Mouse (Mus musculus) induced T-regulatory cell, adult 2 months (primary cell): ENCODE results near the gene Dock10.
A peak's percentile ranks its signal among the peaks of the same experiment; 100 is the strongest.

Source experiments
- DNase-seq: peaks from one replicate; pipeline ENCODE4 v3.0.0-alpha.2; 2012; ENCODE audit warnings: low read depth

The Dock10 gene

DNA sequence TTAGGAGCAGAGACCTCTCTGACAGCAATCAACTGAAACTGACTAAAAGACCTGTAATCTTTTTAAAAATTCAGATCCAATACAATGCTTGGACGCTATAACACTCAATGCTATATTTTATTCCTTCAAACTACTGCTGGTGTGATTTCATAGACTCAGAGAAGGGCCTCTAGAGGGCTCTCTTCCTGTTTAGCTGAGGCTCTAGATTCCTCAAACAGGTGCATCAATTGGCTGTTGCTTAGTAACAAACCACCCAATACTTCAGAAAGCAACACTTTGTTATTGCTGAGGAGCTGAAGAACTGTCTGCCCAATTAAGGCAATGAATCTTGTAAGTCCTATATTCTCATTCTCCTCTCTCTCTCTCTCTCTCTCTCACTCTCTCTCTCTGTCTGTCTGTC, 30.1 kb downstream of the Dock10 start:
- DNase-seq: peak; percentile 87

DNA sequence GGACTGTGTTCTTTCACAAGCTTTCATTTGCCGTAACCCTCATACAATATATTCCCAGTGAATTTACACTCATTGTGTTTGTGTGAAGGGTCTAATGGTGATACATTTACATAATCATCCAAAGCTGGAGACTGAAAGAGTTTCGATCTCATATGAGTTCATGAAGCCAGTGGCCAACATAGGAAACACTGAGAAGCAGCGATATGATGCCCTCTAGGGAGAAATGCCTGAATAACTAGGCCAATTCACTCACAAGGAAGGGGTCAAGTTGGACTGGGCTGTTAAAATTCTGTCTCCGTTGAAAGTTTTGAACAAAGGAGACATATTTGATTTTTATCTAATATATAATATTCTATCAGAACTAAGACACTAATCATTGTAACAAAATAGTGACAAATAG, 30.9 kb downstream of the Dock10 start:
- DNase-seq: peak; percentile 37

DNA sequence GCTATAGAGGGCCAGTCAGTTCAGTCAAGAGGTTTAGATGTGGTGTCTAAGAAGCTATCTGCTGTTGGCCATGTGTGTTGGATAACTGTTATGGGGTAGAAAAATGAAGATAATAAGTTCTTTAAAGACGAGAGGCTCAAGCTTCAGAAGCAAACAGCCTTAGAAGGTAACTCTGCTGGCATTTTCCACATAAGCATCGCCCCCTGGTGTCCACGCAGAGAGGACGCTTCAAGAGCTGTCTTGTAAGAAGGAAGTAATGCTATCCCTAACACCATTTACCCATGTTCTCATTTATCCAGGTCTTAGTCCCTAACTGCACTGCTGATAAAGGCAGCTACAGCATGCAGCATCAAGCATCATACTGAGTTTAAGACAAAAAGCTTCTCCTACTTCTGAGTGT, 35.7 kb downstream of the Dock10 start:
- DNase-seq: peak; percentile 83

DNA sequence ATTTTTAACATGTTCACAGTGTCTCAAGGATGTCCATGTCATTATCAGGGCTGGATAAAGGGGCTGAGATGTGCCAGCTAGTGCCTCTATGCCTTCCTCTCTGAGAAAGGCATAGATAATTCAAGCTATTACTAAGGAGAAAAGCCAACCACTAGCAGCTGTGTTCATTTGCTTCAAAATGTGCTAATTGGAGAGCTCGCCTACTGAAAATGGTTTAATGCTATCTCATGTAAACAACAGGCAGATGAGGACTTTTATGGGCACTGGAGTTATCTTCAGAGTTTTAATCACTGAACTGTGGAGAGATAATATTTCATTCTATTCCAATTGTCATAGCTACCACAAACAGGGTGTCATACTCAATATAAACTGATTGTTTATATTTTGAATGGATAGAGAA, 36.3 kb downstream of the Dock10 start:
- no peak for DNase-seq

DNA sequence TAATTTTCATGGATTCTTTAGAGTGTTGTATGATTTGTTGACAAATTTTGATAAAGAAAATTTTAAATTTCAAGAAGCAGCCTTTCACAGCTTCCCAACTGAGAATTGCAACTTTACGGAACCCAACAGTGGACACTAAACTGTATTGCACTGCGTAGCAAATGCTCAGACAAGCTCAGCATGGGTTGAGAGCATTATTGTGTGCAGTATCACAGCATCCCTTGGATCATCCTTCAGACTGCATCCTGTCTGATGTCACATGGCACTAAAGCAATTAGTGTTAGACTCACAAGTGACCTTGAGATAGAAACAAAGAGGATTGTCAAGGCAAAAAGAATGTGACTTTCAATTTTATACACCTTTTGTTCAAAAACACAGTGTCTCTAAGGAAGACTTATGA, 37.1 kb downstream of the Dock10 start:
- DNase-seq: no peak

DNA sequence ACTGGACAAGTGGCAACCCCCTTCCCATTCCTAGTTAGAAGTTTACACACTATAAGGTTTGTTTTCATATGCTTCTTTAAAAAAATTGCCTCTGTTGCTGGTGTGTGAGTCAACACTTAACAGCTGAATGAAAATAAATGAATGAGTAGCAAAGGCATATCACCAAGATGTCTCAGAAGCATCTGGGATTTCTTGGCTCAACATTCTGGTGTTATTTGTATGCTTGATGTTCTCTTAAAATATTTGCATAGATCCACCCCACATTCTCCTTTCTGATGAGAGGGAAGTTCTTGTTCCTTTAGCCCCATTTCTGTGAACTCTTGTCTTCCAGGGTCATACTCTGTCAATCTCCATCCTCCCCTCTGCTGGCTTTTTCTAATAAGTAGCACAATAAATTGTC, 38.2 kb downstream of the Dock10 start:
- no peak for DNase-seq

DNA sequence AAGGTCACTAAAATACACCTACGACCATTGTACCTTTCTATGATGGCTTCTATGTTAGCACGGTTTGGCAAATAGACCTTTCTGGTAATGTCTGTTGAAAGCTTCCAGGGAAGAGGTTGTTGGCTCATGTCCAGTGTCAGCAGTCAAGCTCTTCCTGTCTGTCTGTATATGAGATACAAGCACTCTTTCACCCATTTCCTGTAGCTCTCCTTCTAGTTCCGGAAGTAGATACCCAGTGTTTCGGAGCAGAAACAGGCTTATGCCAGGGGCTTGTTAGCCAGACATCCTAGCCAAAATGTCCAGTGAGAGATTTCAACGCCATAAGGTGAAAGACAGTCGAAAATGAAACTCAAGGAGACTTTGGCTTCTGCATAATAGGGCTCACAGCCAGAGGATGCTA, 38.9 kb downstream of the Dock10 start:
- peak; percentile 53 for DNase-seq

DNA sequence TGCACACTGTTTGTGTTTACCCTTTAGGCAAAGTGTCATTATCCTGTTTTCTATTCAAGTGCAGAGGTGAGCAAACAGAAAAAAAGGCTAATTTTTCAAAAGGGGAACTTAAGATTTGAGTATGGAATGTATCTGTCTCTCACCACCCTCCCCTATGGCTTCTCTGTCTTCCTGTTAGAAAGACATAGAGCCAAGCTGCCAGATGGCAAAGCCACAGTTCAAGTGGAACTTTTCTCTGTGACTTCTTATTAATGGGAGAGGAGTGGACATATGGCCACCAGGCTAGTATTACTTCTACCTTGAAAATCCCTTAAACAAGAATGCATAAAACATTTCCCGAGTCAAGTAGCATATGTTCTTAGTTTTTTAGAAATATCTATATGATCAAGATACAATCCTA, 39.7 kb downstream of the Dock10 start:
- DNase-seq: no peak

DNA sequence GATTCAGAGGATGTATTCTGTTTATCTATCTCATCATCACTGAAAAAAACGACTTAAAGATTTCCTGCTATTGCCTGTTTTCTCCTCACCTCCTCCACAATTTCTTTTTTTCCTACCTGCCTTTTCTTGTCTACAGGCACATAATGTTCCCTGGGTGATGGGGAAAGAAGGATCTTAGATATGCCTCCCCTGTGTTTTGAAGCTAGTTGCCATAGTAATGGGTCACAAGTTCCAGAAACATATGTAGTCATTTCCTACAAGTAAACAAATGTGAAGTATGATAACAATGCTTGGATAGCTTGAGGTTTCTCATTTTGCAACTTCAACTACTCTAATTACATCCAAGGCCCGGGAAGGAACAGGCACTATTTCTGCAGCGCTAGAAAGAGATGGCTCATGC, 42.4 kb downstream of the Dock10 start:
- DNase-seq: no peak

DNA sequence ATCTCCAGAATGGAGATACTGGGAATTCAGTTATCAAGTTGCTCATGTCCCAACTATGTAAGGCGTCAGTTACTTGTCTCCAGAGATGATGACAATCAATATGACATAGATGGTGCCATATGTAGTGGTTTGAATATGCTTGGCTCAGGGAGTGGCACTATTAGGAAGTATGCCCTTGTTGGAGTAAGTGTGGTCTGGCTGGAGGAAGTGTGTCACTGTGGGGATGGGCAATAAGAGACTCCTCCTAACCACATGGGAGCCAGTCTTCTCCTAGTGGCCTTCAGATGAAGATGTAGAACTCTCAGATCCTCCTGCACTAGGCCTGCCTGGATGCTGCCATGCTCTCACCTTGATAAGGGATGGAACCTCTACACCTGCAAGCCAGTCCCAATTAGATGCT, 44.4 kb downstream of the Dock10 start:
- DNase-seq: no peak

DNA sequence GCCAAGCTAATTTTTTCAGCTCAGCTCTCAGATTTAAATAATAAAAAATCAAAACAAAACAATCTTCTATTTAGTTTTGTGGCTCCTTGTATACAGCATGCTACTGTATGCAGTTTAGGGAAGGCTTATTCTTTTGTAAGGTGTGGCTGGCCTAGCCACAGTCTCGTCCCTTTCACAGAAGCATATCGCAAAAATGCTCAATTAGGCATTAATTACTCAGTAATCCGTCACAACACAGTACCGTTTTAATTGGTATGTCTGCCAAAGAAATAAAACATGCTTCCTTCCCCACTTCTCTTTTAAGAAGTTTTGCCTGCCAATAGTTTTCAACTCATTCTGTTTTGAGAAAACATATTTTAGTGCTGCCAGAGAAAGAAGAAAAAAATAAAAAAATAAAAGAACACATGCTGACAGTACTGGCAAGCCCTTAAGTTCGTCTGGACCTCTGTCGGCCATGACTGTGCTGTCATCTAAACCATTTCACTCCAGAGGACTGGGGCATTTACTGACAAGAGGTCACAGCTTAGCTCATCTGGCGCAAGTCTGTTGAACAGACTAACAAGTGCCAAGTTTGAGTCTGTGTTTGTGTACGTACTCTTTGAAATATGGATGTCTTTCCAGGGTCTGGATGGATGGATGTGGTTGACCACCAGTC, 47.6 kb downstream of the Dock10 start:
- no peak for DNase-seq

DNA sequence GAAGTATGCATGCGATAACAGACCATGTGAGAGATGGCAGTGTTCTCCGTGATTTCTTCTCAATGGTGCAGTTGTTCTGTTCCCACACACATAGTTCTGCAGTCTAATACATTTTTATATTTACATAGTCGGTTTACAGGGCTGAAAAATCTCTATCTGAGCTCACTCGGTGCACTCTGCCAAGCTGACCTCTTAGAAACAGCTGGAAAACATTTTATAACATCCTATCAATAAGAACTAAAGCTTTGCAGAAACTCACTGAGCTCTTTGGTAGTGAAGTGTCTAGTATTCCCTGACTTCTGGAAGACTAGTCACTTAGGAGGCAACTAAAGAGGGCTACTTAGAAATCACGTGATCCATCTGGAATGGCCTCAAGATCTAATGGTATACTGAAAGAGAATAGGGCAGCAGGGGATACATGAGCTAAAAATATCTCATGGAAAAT, 48.2 kb downstream of the Dock10 start:
- no peak for DNase-seq

DNA sequence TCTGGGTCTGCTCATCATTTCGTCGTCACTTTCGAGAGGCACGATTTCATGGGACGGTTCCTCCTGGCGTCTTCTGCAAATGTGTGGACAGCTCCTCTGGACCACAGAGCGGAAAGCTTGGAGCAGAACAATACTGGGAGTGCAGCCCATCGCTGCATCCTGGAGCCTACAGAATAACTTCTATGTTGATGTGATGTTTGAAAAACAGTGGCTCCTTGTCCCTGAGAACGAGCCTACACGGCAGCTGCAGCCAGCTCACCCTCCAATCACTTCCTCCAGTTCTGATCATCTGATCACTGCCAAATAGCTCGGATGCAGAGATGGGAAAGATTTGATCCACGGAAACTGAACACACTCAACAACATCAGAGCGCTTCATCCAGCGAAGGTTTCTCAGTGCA, 49.0 kb downstream of the Dock10 start:
- DNase-seq: no peak

DNA sequence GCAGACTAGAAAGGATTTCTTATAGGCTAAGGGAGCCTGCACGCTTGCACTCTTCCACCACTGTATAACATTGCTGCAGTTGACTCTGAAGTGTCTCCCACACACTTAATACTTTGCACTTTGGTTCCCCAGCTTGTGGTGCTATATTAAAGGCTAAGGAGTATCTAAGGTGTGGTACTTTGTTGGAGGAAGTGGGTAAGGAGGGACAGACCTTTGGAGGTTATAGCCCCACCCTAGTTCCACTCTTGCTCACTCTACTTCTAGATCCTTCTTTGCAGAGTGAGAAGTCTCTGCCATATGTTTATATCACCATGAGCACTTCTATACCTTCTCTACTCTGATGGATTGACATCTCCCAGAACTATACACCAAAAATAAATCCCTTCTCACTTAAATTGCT, 55.0 kb downstream of the Dock10 start:
- peak; percentile 66 for DNase-seq

DNA sequence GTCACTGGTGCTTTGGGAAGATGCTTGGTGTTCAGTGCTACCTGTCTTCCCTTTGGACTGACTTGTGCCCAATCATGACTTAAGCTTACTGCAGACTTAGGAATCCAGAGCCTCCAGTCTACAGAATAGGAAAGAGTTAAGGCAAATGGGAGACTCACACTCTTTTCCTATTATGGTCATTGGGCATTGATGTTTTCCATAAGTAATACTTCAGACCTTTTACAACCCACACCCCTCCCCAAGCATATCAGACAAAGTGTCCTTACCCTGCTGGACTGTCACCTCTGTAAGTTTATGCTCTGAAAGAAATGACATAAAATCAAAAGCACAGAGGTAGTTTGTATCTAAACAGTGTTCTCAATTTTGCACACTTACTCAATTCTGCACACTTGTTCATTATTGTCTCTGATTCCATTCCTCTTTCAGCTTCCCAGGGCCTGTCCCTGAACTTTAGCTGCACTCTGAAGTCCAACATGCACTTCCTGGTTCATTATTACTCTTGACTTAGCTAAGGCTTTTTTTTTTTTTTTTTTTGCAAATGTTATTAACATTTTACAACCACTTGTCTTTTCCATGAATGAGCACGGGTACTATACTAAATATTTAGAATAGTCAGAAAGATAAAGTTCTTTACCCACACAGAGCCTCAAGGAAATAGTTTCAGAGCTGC, 82.2 kb downstream of the Dock10 start:
- no peak for DNase-seq

DNA sequence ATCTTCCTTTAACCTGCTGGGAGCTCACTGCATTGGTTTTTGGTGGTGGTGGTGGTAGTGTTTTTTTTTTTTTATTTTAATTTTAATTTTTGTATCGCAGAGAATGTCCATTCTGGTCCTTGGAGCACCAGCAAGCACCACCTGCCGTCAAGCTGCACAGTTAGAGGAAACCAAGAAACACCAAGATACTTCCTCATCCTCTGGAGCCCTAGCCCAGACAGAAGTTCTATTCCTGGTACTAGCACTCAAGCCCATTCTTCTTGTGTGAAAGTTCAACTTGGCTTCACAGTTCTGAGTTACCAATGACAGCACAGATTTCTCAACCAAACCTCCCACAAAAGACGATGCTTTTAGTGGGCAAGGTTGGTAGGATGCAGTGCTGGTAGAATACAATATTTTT, 86.6 kb downstream of the Dock10 start:
- peak; percentile 37 for DNase-seq

DNA sequence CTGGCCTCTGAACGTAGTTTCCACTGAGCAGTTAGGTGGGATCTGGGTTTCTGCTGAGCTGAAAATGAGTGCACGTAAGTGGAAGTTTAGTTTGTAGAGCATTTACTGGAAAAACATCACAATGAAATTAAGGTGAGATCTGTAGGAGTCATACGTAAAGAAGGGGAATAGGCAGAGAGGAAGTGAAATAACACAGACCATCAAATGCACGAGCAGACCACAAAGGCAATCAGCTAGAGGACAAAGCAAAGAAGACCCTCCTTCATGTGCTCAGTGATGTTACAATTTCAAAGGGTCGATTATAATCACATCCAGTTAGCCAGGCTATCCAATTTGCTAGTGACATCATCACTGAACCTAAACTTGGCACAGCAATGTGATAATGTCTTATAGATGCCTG, 87.3 kb downstream of the Dock10 start:
- peak; percentile 55 for DNase-seq

DNA sequence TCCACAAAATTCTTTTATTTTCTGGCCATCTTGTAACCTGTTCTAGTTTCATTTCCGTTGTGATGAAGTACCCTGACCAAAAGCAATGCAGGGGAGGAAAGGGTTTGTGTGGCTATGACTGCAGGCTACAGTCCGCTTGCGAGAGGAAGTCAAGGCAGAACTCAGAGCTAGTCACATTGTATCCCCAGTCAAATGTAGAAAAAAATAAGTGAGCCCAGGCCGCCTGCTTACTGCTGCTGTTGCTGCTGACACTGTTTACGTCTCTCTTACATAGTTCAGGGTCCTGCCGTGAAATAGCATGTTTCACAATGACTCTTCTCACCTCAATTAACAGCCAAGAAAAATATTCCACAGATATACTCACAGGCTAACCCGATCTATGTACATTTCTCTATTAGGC, 87.9 kb downstream of the Dock10 start:
- peak; percentile 77 for DNase-seq

DNA sequence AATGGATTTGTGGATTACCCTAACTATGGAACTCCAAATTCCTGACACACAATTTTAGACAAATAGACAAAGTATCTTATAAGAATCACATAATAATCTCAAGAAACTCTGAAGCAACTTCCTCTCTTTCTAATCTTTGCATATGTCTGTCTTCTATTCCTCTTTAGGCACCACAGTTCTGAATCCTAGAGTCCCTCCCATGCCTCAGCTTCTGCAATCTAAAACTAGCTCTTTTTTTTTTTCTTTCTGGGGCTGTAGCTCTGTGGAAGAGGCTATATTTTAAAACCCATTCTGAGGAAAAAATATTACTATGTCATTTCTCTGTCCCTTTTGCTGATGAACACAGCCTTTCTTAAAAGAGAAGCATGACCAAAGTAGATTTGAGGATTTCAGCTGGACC, 92.6 kb downstream of the Dock10 start:
- DNase-seq: no peak

DNA sequence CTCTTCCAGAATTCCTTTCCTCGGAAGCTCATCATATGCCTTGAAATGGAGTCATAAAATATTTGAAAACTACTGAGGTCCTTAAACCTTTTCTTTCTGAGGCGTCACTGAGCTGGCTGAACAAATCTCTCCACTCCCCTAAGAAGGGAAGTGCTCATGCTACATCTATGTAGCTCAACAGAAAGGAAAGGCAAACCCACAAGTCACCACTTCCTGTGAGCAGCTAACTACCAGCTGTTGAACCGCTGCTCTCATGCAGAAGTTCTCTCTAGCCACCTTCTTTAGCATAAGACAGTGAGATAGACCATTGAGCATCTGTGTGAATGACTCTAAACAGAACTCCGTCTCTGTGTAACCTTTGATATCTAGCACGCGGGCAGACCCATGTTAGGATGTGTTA, 93.2 kb downstream of the Dock10 start:
- peak; percentile 90 for DNase-seq

DNA sequence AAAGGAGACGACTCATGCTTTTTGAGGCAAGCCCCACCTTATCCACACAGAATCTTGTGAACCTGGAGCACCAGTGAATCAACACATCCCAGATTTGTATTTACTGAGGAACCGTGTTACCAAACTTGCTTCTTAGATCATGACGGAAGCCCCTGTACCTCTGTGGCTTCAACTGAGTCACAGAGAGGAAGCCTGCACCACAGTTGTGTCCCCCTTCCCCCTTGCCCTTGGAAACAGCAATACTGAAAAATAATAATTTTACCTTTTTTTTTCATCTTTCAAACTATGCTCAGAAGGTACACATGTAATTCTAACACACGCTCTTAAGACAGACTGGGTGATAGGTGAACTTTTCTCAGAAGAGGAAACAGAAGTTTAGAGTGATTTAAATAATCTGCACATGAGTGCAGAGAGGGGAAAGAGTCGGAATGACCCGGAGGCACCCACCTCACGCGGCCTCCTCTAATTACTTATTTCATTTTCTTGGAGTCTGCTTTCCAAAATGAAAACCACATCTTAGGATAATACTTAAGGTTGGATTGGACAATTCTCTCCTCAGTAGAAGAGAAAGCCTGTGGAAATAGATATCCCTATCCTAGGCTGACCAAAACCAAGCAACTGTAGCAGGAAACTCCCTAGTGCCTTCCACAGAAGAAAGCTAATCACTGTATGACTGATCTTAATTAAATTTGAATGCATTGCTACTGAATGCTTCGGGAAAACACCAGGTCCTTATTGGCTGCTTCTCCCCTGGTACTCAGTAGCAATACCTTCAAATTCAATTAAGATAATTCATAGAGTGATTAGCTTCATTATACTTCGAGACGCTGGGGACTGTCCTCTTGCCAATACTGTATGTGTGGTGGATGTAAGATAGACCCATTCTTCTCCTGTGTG, 96.6 kb downstream of the Dock10 start:
- DNase-seq: peak; percentile 68

DNA sequence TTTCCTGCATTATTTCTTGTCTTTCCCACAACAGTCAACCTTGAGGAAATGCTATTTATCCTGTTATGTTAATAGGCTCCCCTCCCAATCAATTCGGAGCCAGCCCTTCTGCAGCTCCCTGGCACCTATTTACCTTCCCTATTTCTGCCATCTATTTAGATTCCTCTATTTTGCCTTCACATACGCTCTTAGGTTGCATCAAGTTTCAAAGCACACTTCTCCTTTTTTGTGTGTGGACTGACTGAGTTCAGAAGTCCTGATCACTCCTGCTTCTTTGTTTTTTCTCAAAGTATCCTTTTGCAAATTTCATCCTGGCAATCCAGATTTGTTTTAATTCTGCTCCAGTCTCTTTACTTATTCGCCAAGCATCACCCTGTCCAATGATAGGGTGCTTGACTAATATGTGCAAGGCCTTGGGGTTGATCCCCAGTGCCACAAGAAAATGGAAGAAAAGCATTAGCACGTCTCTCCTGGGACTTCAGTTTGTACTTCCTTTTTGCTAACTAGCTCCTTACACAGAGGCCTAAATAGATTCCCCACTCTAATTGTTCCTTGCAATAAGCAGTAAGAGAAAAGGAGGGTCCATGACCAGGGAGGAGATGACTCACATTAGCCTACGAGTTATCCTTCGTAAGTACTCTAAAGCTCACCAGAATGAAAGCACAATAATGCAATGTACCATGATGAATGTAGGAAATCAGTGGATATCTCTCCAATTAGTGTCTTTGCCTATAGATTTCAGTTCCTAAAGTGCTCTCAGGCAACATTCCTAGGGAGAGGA, 98.7 kb downstream of the Dock10 start:
- no peak for DNase-seq
